Mouse (Mus musculus) urinary bladder, postnatal 14 days (tissue): Measurements from ENCODE around the gene Gm340.

Source experiments
- DNase-seq: peaks from one replicate; pipeline ENCODE4 v3.0.0; 2021; ENCODE audit warnings: low spot score

Gene Gm340

GRCm38 (mm10) chr19:41581706-41582420 lies at the start of gene Gm340:
TSS of gene Gm340 (plus strand) at chr19:41582370.
- no peak for DNase-seq

GRCm38 (mm10) chr19:41534021-41534420 lies 48.1 kb upstream of the Gm340 start:
- DNase-seq: no peak

- DNase-seq: no peak
Observed at GRCm38 (mm10) chr19:41556981-41557380, 25.2 kb upstream of the Gm340 start.

- no peak for DNase-seq
Observed at GRCm38 (mm10) chr19:41557491-41557890, 24.7 kb upstream of the Gm340 start.

- DNase-seq: no peak
Observed at GRCm38 (mm10) chr19:41558891-41559486, 23.2 kb upstream of the Gm340 start.

- DNase-seq: no peak
Observed at GRCm38 (mm10) chr19:41560856-41561255, 21.3 kb upstream of the Gm340 start.

GRCm38 (mm10) chr19:41568791-41569190 lies 13.4 kb upstream of the Gm340 start:
- no peak for DNase-seq

- DNase-seq: no peak
Observed at GRCm38 (mm10) chr19:41573700-41574099, 8.5 kb upstream of the Gm340 start.

GRCm38 (mm10) chr19:41577576-41577975 lies 4.6 kb upstream of the Gm340 start:
- no peak for DNase-seq

- DNase-seq: peak; percentile 20
Observed at GRCm38 (mm10) chr19:41579311-41579920, 2.8 kb upstream of the Gm340 start.

- no peak for DNase-seq
Observed at GRCm38 (mm10) chr19:41582918-41583514, 846 bp downstream of the Gm340 start.

- DNase-seq: no peak
Observed at GRCm38 (mm10) chr19:41586752-41587151, 4.6 kb downstream of the Gm340 start.

- DNase-seq: no peak
Observed at GRCm38 (mm10) chr19:41587431-41588222, 5.5 kb downstream of the Gm340 start.

GRCm38 (mm10) chr19:41589026-41589425 lies 6.9 kb downstream of the Gm340 start:
- DNase-seq: no peak

GRCm38 (mm10) chr19:41589681-41590080 lies 7.5 kb downstream of the Gm340 start:
- no peak for DNase-seq

- no peak for DNase-seq
Observed at GRCm38 (mm10) chr19:41591808-41592207, 9.6 kb downstream of the Gm340 start.

GRCm38 (mm10) chr19:41597170-41597894 lies 15.2 kb downstream of the Gm340 start:
- DNase-seq: peak; percentile 70

- DNase-seq: no peak
Observed at GRCm38 (mm10) chr19:41600647-41601046, 18.5 kb downstream of the Gm340 start.

GRCm38 (mm10) chr19:41606208-41606987 lies 24.2 kb downstream of the Gm340 start:
- DNase-seq: no peak

- DNase-seq: no peak
Observed at GRCm38 (mm10) chr19:41611683-41612082, 29.5 kb downstream of the Gm340 start.
